Mouse (Mus musculus) embryonic fibroblast, embryonic 13.5 days (primary cell): ENCODE results near the gene Capn10.

Source experiments
- CTCF ChIP-seq: IDR thresholded peaks from 2 replicates; pipeline ENCODE4 v1.5.1; 2011; ENCODE audit warnings: mild to moderate bottlenecking, control low read depth, low read length, moderate library complexity, borderline replicate concordance; ENCODE audit not compliant: insufficient read depth
- POLR2A ChIP-seq: IDR thresholded peaks from 2 replicates; pipeline ENCODE4 v1.6.1; 2011; ENCODE audit warnings: low read depth, mild to moderate bottlenecking, control low read depth, low read length, moderate library complexity

DNA sequence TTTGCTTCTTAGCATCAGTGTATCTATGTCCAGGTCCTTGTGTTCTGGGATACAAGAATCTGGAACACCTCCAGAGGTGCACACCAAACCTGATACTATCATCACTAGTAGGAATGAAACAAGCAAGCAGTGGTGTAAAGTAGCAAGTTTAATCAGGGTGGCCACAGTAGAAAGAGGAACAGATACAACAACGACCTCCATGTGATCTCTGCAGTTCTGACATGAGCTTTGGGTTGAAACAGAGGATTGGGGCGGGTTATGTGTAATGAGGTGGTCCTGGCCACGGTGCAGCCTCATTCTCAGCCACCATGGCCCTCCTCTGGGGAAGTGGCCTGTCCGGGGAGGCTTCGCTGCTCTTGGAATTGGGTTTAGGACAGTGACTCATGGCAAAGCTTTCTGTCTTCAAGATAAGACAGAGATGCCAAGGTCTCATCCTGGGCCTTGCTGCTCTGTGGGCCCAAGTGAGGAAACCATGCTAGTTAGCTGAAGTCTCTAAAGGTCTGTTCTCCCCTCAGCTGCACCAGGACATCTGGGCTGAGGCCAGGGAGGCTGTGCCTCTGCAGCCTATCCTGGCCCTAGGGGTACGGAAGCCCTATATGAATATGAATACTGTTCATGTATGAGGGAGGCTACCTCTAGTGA is 58.2 kb downstream of the Capn10 start:
- TF ChIP-seq POLR2A (no peak), CTCF (no peak)
